Mouse (Mus musculus) forebrain, embryonic 12.5 days (tissue): ENCODE results near the gene Vopp1. TPM values are rescaled to one million over a fixed set of nuclear protein-coding genes. Genes with fewer than 3 reads are reported as not detected.
"Not testable (repeated sequence)": the region's sequence is repeated elsewhere in the genome, so short reads cannot be mapped to it uniquely, and the experiment has no call there.

Experiments
- ATAC-seq: fragments of 200-750 bp; cut with Nextera tagmentation; 2 replicates; pipeline ENCODE4 v1.8.0; 2017; ENCODE audit warnings: moderate TSS enrichment; ENCODE audit not compliant: low FRiP score
- H3K27ac ChIP-seq: fragments of 300-500 bp; sonication (generic); 2 replicates; pipeline ENCODE4 v1.5.1; 2016; ENCODE audit warnings: mild to moderate bottlenecking
- H3K27me3 ChIP-seq: fragments of 300-500 bp; sonication (generic); 2 replicates; pipeline ENCODE4 v1.6.1; 2016; ENCODE audit warnings: mild to moderate bottlenecking
- H3K36me3 ChIP-seq: fragments of 300-500 bp; sonication (generic); replicated peaks from 2 replicates; pipeline ENCODE4 v1.6.1; 2016; ENCODE audit warnings: mild to moderate bottlenecking
- H3K4me1 ChIP-seq: fragments of 300-500 bp; sonication (generic); 2 replicates; pipeline ENCODE4 v1.6.1; 2016
- H3K4me2 ChIP-seq: fragments of 300-500 bp; sonication (generic); 2 replicates; pipeline ENCODE4 v1.6.1; 2016; ENCODE audit warnings: mild to moderate bottlenecking, moderate library complexity
- H3K4me3 ChIP-seq: fragments of 300-500 bp; sonication (generic); replicated peaks from 2 replicates; pipeline ENCODE4 v1.5.1; 2016; ENCODE audit warnings: mild to moderate bottlenecking
- H3K9ac ChIP-seq: fragments of 300-500 bp; sonication (generic); 2 replicates; pipeline ENCODE4 v1.6.1; 2016; ENCODE audit warnings: mild to moderate bottlenecking
- H3K9me3 ChIP-seq: fragments of 300-500 bp; sonication (generic); 2 replicates; pipeline ENCODE4 v1.6.1; 2016
- whole genome bisulfite sequencing: fragments of 180-500 bp; shearing (Covaris S2); methylation state at CpG from one replicate; pipeline ENCODE4 v1.1.7; 2016; 5-methylcytosine and 5-hydroxymethylcytosine counted together
- polyA plus RNA-seq: library from polyadenylated mRNA; unstranded; fragments of >200 nt; fragmentation: Nextera tagmentation; extraction: Ambion mirVana; gene quantifications from 2 replicates; pipeline ENCODE4 v1.2.1, GENCODE M21; 2016

Gene Vopp1
- polyA plus RNA-seq = 93.9 and 98.8 TPM in 2 replicates

DNA sequence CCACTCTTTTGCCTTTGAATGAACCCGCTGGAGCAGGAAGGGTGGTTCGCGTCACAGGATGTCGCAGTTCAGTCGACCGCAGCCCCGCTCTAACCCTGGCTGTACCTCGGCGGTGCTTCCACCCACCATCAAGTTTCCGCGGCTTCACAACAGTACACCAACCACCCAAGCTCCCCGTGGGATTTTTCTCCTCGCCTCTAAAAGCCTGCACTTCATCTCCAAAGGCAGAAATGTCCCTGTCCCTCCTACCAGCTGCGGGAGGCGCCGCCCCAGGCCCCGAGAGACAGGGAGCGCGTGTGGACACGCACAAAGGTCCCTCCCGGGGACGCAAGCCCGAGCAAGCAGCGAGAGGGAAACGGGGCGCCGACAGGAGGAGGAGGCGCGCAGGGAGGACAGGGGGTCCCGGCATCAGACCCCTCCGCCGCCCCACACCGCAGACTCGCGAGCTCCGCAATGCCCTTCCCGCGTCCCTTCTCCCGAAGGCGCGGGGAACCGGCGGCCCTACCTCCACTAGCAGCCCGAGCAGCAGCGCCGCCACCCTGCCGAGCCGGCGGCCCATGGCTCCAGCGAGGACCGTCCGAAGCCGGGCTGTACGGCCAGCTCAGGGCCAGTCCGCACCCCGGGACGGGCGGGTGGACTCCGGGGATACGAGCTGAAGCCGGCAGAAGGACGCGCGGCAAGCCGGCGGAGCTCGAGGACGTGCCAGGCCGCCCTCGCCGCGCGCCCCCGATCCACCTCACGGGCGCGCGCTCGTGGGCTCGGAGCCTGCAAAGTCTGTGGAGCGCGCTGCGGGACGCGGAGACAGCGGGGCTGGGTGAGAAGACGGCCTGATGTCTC is at the start of gene Vopp1:
Gene Vopp1, minus strand, starts transcription at position 738 of the 837 bp plus-strand sequence.
- under 1% methylated on average over 75 of the region's 87 CpGs for WGBS
- Histone ChIP-seq H3K27me3 (no peaks in the 10 kb centered on the region), H3K9me3 (no peaks in the 10 kb centered on the region), H3K4me3 (peak within 1 kb of the TSS; percentile 84), H3K27ac (peak within 1 kb of the TSS; percentile 93), H3K36me3 (no peaks in the 10 kb centered on the region), H3K4me2 (peak within 1 kb of the TSS; percentile 64), H3K9ac (peak within 1 kb of the TSS; percentile 96), H3K4me1 (peaks cover 20% of the 10 kb centered on the region)
- ATAC-seq = peak; percentile 88

DNA sequence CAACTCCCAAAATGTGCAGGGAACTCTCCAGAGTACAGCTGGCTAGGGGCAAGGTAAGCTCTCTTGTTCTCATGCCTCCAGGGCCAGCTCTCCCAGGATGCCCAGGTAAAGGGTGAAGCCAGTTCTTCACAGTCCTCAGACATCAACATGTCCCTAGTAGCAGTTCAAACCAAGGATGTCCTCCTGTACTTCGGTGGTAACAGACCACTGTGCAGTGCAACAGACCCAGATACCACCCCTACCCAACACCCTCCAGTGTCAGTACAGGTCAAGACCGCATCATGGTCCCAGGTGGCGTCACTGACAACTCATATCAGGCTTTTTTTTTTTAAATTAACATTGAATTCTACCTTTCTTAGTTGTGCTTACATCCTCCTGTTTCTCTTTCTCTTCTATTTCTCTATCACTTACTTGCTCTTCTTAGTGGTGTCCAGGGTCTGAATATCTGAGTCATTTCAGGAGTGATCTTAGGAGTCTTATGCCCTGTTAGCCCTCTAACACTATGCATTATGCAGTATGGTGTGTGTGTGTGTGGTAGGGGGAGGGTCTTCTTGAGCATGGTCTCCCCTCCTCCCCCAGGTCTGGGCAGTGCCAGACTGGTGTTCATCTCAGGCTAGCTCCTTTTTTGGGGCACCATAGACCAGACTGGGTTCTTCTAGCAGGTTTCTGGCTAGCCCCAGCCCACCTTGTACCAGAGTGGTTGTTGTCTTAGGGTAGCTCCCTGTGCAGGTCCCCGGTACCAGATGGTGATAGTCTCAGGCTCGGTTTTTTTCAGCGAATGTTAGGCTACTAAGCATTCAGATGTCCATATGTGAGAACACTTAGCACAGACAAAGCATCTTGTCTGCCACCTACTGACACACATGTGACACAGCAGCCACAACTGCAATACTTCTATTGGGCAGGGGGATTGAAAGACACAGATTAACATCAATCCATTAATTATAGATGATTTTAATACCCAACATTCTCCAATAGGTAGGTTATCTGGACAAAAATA is 34.4 kb upstream of the Vopp1 start:
- Histone ChIP-seq H3K4me2 (0 out of 2 replicates have a peak overlapping the region, but pooled peaks have one; percentile 27), H3K9ac (no peak overlapping the region), H3K27ac (no peak overlapping the region), H3K9me3 (no peaks in the 10 kb centered on the region), H3K4me1 (no peaks in the 10 kb centered on the region), H3K36me3 (no peaks in the 10 kb centered on the region), H3K4me3 (no peak overlapping the region), H3K27me3 (no peaks in the 10 kb centered on the region)
- 53% methylated on average over 6 of the region's 6 CpGs for WGBS
- peak; percentile 88 for ATAC-seq

DNA sequence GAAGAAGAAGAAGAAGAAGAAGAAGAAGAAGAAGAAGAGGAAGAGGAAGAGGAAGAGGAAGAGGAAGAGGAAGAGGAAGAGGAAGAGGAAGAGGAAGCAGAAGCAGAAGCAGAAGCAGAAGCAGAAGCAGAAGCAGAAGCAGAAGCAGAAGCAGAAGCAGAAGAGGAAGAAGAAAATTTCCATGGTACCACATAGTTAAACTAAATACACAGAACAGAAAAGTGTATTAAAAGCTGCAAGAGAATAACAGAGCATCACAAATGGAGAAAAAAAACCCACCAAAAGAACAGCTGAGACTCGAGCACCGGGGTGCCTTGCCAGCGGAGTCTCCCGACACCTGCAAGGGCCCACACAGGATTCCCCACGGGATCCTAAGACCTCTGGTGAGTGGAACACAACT is 26.2 kb upstream of the Vopp1 start:
- not testable (repeated sequence) for H3K9me3 ChIP-seq, H3K9ac ChIP-seq, ATAC-seq, H3K4me3 ChIP-seq, H3K27me3 ChIP-seq, H3K4me1 ChIP-seq, H3K27ac ChIP-seq, H3K4me2 ChIP-seq, H3K36me3 ChIP-seq
- 91% methylated on average over 5 of the region's 5 CpGs for WGBS

DNA sequence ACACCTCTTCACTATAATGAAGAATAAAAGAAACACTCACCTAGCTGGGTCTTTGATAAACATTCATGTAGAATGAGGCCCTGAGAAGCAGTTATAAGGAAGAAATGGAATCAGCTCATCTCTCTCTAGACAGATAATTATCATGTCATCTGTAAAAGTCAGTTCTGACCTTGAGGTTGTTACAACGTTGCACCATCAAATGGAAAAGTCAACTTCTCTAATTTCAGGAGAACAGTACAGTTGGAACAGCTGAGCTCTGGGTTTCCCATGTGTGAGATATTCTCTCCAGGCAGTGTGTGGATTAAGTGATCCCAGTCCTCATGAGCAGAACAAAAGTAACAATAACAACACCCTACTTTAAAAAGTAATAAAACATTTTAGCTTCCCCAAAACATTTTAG is 25.3 kb upstream of the Vopp1 start, which contains the start of gene Vmn1r21:
Gene Vmn1r21, minus strand, starts transcription at position 58 of the 400 bp plus-strand sequence.
- H3K27ac ChIP-seq = no peak within 1 kb of the TSS
- 78% methylated on average over 1 of the region's 1 CpGs for WGBS
- no peak within 1 kb of the TSS for H3K4me3 ChIP-seq
- H3K4me2 ChIP-seq = no peak within 1 kb of the TSS
- ATAC-seq = no peak
- H3K27me3 ChIP-seq = no peaks in the 10 kb centered on the region
- H3K9me3 ChIP-seq = no peaks in the 10 kb centered on the region
- no peaks in the 10 kb centered on the region for H3K4me1 ChIP-seq
- H3K9ac ChIP-seq = no peak within 1 kb of the TSS
- no peaks in the 10 kb centered on the region for H3K36me3 ChIP-seq

DNA sequence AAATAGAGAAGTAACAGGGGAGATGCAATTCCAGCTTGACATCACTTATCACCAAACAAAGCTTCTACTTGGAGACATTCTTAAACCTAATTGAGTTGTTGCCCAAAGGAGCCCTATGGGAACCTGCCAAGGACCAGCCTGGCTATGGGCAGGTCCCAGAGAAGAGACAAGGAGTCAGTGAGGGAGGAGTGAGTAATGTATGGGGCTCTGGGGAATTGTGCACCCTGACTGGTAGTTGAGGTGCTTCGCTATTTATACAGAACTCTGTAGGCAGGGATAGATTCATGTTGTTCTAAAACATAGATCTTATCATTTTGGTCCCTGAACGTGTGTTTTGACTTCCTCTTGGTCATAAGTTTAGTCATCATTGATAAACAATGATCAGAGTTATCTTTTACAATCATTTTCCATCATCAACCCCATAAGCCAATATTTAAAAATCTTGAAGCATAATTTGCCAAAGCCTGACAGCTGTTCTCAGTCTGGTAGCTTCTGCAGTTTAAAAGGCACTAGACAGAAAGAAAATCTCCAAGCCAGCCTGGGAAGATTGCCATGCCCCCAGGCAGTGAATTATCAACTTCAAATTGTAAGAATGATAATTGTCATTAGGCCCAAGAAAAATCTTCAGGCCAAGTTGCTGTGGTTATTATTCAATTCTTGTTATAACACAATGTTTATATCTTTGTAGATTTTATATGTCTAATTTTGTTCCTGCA is 14.9 kb upstream of the Vopp1 start:
- no peak overlapping the region for H3K27ac ChIP-seq
- no peaks in the 10 kb centered on the region for H3K36me3 ChIP-seq
- no peak overlapping the region for H3K4me3 ChIP-seq
- H3K9me3 ChIP-seq = no peaks in the 10 kb centered on the region
- H3K27me3 ChIP-seq = no peaks in the 10 kb centered on the region
- ATAC-seq = no peak
- 88% methylated on average over 2 of the region's 2 CpGs for WGBS
- no peak overlapping the region for H3K4me2 ChIP-seq
- no peak overlapping the region for H3K9ac ChIP-seq
- H3K4me1 ChIP-seq = no peaks in the 10 kb centered on the region

DNA sequence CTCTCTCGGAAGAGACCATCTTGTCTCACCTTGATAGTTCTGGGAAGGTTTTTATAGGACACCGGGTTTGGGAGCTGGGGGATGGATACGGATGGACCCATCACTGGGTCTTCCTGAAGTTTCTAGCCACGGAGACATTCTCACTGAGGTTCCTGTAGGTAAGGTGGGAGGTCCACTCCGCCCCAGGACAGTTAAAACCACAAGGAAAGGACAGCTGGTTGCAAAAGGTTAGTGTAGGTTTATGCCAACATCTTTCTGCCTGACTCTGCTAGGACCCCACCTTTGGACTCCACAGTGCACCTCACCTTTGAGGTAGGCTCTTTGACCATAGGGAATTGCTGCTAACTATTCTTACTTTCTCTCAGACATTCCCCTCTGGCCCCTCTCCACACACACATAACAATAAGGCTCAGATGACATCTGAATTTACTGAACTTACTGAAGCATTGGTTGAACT is 328 bp upstream of the Vopp1 start:
- H3K9me3 ChIP-seq = no peaks in the 10 kb centered on the region
- peak overlapping the region; percentile 93 for H3K27ac ChIP-seq
- peak overlapping the region; percentile 96 for H3K9ac ChIP-seq
- H3K4me1 ChIP-seq = peaks cover 20% of the 10 kb centered on the region
- H3K4me3 ChIP-seq = peak overlapping the region; percentile 84
- H3K4me2 ChIP-seq = peak overlapping the region; percentile 64
- no peaks in the 10 kb centered on the region for H3K27me3 ChIP-seq
- ATAC-seq = no peak; the same call in 1 of the 2 replicates
- no peaks in the 10 kb centered on the region for H3K36me3 ChIP-seq
- 7% methylated on average over 5 of the region's 5 CpGs for WGBS

DNA sequence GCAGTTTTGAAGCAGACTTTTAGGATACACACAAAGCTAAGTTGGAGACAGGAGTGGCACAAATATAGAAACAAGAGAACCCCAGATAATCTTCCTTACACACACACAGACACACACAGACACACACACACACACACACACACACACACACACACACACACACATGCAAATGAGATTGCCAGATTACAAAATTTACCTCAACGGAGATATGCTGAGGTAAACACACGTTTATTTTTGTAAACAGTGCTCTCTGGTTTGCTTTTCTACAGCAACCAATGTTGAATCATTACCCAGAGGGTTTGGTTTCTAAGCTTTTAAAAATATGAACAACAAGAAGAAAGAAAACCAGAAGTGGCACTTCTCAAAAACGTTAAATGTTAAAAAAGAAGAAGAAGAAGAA is 1.5 kb downstream of the Vopp1 start:
- Histone ChIP-seq H3K27me3 (no peaks in the 10 kb centered on the region), H3K9ac (peak overlapping the region; percentile 40), H3K4me2 (peak overlapping the region; percentile 64), H3K4me1 (peaks cover 20% of the 10 kb centered on the region), H3K4me3 (peak overlapping the region; percentile 84), H3K36me3 (no peaks in the 10 kb centered on the region), H3K9me3 (no peaks in the 10 kb centered on the region), H3K27ac (no peak overlapping the region)
- ATAC-seq = no peak
- WGBS = 43% methylated on average over 3 of the region's 3 CpGs

DNA sequence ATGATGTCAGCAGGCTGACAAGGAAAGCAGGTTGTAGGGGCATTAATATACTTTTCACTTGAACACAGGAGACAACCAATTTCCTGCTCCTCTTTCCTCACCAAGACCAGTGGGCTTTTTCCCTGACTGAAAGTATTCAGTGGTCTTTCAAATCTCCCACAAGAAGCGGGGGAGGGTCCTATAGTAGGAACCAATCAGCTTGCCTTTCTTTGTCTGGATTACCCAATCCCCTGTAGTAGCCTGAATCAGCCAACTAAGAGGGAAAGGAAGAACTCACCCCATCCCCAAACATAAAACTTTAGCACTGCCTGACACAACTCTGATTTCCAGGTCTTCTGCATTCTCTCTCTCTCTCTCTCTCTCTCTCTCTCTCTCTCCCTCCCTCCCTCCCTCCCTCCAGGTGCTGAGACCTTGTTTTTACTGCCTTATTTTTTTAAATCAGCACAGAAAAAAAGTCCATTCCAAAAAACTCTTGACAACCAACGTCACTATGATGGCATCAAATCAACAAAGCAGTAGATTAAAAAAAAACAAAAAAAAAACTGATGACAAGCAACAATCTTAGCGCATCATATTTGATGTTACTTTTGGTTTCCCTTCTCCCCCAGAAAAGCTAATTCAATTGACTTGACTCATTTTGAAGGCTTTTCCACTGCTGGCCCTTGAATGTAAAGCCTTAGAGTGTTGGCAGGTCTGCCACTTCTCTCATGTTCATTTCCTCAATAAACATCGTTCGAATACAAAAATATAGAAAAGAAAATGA is 2.1 kb downstream of the Vopp1 start:
- Histone ChIP-seq H3K36me3 (no peaks in the 10 kb centered on the region), H3K27ac (no peak overlapping the region), H3K4me1 (peaks cover 20% of the 10 kb centered on the region), H3K4me3 (no peak overlapping the region; the same call in 1 of the 2 replicates), H3K27me3 (no peaks in the 10 kb centered on the region), H3K9ac (no peak overlapping the region), H3K9me3 (no peaks in the 10 kb centered on the region), H3K4me2 (peak overlapping the region; percentile 64)
- ATAC-seq = peak; percentile 83
- 61% methylated on average over 5 of the region's 5 CpGs for WGBS

DNA sequence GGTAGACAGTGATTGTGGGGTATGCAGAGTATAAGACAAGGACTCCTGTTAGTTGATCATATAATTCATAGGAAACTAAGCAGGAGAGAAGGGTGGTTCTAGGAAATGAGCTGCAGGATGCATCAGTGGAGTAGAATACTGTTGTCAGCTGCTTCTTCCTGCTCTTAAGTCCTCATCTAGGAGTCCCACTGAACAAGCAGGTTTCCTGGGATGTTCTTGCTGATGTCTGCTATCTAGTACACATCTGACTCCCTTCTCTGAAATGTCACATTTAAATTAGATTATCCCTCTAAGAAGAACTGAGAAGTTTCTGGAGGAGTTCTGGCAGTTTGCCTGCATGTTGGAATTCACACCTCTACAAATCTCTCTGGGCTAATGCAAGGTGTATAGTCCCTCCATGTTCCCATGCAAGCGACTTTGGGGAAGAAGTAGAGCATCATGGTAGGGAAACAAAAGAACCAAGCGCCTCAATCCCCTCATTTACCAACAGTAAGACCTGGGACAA is 10.5 kb downstream of the Vopp1 start:
- 0 out of 2 replicates have a peak, but pooled peaks cover under 1% of the 10 kb centered on the region for H3K36me3 ChIP-seq
- no peaks in the 10 kb centered on the region for H3K4me1 ChIP-seq
- H3K4me2 ChIP-seq = no peak overlapping the region
- no peak overlapping the region for H3K4me3 ChIP-seq
- H3K9me3 ChIP-seq = no peaks in the 10 kb centered on the region
- no peak overlapping the region for H3K9ac ChIP-seq
- ATAC-seq = no peak
- no peaks in the 10 kb centered on the region for H3K27me3 ChIP-seq
- WGBS = 79% methylated on average over 2 of the region's 2 CpGs
- no peak overlapping the region for H3K27ac ChIP-seq

DNA sequence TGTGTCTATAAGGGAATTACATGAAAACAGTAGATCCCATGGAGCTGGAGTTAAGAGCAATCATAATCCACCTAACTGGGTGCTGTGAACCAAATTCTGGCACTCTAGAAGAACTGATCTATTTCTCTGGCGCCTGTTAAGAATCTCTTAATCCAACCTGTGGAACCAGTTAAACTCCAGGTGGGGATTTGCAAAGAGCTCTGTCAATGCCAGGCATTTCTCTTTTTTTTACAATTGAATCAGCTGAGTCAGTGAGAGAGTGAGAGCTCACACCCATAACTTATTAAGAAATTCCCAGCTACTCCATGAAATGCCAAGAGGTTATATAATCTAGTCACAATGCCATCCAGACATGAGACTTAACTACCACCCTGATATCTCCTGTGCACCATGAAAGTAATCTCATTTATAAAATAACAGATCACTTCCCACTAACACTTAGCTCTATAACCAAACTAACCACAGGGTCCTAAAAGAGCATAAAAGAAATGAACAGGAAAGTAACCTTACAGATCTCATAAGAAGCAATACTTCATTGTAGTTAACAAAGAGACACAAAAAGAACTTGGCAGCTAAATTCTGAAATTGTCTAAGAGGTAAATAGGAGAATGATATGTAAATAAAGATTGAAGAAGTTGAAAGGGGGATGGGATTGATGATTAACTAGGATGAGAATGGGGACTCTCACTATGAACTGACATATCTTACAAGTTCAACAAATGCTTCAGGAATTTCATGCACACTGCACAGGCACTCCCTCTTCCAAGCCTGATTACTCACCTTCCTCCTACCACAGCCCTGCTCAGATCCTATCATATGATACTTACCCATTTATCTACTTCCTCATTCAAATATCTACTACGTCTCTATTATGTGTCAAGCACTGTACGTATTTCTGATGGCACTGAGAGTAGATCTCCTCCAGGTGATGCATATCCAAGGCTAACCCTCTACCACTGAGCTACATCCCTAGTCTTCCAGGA is 12.9 kb downstream of the Vopp1 start:
- no peak overlapping the region for H3K4me2 ChIP-seq
- no peak overlapping the region for H3K4me3 ChIP-seq
- WGBS = 92% methylated on average over 3 of the region's 3 CpGs
- 0 out of 2 replicates have a peak, but pooled peaks cover 9% of the 10 kb centered on the region for H3K36me3 ChIP-seq
- no peak for ATAC-seq
- H3K4me1 ChIP-seq = no peaks in the 10 kb centered on the region
- H3K9me3 ChIP-seq = no peaks in the 10 kb centered on the region
- H3K27me3 ChIP-seq = no peaks in the 10 kb centered on the region
- no peak overlapping the region for H3K9ac ChIP-seq
- H3K27ac ChIP-seq = no peak overlapping the region
